Mouse (Mus musculus) heart, postnatal 36 days (tissue): ENCODE measurements around the gene Itpripl2. TPM values are rescaled to one million over a fixed set of nuclear protein-coding genes. Genes with fewer than 3 reads are reported as not detected.

Source experiments
- DNase-seq, 2 experiments: peaks; one replicate each; pipeline ENCODE4 v3.0.0; 2021 to 2022
- intact Hi-C: fragments of 180-260 bp; cut with DNase I; formaldehyde crosslinking; loops from one replicate; pipeline ENCODE4 v1.15.1; 2025
- total RNA-seq, 2 experiments: library from RNA; stranded (reverse); gene quantifications; 2 replicates each; pipeline ENCODE4 v1.2.3; 2021

Gene Itpripl2
- total RNA-seq, 2 experiments from 2014 or later: 23.1 to 25.1 TPM

DNA sequence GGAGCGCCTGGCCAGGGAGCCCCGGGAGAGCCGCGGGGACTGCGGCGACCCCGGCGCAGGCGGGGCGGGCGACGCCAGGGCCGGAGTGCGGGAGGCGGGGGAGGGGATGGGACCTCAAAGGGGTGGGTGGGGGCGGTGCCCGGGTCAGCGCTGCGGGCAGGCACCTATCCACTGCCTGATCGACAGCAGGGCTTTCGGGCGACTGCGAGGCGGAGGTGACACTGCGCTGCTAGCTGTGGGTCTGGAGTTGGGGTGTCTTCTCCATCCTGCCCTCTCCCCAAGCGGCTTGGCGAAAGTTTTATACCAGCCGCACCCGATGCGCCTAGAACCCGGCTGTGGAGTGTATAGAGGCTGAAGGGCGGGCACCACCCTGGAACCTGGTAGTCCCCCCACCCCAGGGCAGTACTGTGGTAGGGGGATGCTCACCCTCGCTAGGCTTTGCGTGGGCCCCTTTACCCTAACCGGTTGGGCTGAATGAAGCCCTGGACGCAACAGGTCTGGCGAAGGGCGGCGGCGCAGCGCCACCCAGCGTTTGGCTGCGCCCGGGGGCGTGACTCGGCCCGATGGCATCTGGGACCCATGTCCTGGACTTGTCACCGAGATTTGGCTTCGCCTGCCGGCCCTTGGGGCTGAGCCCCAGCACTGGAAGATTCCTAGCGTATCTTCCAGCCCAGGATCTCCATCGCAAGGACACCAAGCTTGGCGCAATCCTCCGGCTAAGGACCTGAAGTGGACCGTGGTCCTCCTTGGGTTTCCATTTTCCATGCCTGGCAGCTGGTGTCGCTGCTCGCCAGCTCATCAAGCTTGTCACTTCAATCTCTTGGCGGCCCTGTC lies 43.4 kb downstream of the Itpripl2 start, which contains the start of gene Syt17:
TSS of gene Syt17 (minus strand) at position 89 of the 834 bp plus-strand sequence.
- DNase-seq: peak; percentile 76 to 85
- intact Hi-C loops: loop anchor here (1.0 to 5.0 kb wide), 5 partner anchors 42 to 240 kb away; partner anchors contain the start of gene Itpripl2

DNA sequence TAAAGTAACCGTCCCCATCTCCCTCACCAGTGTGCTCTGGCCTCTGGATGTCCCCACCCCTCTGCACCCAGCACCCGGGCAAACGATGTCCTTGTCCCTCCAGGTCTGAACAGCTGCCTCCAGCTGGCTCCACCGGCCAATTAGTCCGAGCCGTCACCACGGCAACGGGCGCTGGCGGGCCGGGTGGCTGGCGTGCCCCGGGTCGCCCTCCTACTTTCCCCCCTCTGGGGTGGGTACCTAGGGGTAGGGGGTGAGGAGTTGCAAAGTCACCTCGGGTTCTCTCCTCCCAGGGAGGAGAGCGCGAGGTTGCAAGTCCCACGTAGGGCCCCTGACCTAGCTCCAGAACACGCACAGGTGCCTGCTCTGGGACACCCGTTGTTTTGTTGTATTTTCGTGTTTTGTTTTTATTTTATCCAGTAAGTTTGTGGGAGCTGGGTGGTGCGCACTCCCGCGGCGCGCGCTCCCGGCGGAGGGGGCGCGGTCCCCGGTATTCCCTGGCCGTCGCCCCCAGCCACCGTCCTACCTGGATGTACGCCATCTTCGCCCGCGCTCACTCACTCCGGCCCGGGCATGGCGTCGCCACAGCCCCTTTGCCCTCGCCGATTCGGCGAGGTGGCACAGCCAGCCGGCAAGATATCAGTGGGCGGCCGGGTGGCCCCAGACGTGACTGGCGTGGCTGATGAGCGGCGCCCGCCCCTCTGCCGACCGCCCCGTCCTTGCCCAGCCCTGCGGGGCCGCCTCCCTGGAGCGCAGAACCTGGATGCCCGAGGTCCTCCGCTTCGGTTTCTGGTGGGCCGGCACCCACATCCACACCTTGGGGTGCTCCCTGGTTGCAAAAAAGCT lies 44.3 kb downstream of the Itpripl2 start:
- DNase-seq: peak; percentile 58 to 66
- intact Hi-C loops: loop anchor here (1.0 to 5.0 kb wide), 5 partner anchors 43 to 241 kb away; partner anchors contain the start of gene Itpripl2

DNA sequence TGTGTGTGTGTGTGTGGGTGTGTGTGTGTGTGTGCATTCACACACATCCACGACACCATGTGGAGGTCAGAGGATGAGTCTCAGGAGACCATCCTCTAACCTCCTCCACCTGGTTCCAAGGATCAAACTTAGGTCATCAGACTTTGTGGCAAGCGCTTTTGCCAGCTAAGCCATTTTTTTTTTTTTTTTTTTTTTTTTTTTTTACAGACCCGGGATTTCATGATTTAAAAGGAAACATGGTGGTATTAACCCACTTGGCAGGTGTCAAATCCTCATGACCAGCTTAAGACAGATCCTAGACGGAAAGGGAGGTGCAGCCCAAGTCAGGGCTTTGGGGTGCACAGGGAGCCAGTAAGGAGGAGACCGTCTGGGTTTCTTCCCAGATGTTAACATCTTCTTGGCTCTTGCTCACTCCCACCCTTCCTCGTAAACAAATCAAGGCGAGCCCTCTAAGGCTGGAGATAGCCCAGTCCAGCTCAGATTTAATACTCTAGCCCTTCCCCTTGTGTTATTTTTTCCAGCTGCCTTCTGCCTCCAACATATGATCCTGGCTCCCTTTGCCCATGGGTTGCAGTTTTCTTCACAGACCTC lies 47.8 kb downstream of the Itpripl2 start:
- intact Hi-C loops: no loop called here
- DNase-seq: no peak

DNA sequence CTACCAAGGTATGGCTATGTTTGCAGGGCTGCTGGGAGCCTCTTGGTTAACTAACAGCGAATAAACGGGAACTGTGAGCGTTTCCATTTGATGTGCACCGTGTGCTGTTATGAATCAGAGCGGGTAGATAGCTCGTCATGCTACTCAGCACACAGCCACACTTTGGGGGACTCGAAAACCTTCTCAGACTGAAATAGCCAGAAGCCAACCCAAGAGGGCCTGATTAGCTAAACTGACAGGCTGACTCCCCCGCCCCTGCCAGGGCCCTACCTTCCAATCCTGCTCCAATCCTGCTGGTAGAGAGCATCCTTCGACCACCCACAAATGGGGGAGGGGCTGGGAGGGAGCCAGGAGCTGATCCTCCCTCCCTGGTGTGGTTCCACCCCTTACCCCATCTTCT lies 48.4 kb downstream of the Itpripl2 start:
- intact Hi-C loops: no loop called here
- DNase-seq: no peak

DNA sequence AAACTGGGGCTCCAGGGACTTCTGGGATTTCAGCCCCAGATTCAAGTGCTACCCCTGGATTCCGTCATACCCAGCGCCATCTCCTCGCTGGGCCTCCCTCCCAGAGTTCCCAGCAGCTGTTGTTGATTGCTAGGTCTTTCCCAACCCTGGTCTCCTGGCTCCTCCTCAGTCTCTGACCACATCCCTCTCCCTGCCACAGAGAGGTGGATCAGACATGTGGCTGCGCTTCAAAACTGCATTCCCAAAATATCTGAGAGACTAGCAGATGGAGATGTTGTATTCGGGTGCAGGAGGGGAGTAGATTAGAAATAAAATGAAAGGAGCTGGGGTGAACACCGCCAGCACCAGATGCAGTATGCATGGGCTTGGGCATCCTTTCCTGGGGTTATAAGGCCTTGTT lies 50.2 kb downstream of the Itpripl2 start:
- peak; percentile 34 to 52 for DNase-seq
- intact Hi-C loops: no loop called here

DNA sequence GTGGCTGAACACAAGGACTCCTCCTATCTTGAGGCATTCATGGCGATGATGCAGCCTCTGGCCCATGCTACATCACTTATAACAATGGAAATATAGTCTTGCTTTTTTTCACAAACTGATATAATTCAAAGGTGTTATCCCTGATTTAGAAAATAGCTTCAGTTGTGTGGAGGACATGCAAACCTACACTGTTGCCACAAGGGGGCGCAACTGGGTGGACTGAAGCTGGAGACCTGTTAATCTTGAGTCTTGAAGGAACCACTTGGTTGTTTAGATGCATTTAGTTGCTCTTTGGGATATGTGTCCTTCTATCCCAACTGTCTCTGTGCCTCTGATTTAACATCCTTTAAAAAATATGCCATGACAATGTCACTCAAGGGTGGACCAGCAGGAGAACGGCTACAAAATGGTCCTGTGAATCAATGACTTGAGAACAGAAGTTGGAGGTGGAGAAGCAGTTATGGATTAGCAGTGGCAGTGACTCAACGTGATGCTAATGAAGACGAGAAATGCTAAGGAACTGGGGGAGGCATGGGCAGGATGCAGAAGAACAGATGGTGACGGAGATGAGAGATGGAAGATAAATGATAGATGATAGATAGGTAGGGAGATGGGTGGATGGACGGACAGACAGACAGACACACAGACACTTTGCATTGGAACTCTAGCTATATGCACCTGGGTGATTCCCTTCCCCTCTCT lies 54.5 kb downstream of the Itpripl2 start:
- DNase-seq: peak in 1 of 2 experiments; percentile 41
- intact Hi-C loops: no loop called here

Other genes starting within 250 kb of the Itpripl2 start
- 10 to 100 TPM; 39.2 to 39.5 TPM for gene Smg1, start 248.3 kb downstream of the Itpripl2 start, total RNA-seq
- gene Syt17, start 43.8 kb downstream of the Itpripl2 start, total RNA-seq: 1 to 10 TPM; 1.5 to 2.1 TPM
- 100 to 1,000 TPM; 112 to 113 TPM for gene Coq7, start 41.4 kb upstream of the Itpripl2 start, total RNA-seq
- 1 to 10 TPM; 6.2 to 7.1 TPM for gene Tmc7, start 92.8 kb upstream of the Itpripl2 start, total RNA-seq
- gene Tmc5, start 105.3 kb upstream of the Itpripl2 start, total RNA-seq: under 1 TPM; 0.19 to 0.22 TPM
- gene Gde1, start 213.8 kb upstream of the Itpripl2 start, total RNA-seq: 10 to 100 TPM; 30.6 to 32.5 TPM
- gene Ccp110, start 220.6 kb upstream of the Itpripl2 start, total RNA-seq: 1 to 10 TPM; 2.3 to 3.3 TPM
- gene Vps35l, start 248.3 kb upstream of the Itpripl2 start, total RNA-seq: 10 to 100 TPM; 21.7 to 25.5 TPM